9 mouse cellular contexts compared by ENCODE assay signal in the genomic region with DNA sequence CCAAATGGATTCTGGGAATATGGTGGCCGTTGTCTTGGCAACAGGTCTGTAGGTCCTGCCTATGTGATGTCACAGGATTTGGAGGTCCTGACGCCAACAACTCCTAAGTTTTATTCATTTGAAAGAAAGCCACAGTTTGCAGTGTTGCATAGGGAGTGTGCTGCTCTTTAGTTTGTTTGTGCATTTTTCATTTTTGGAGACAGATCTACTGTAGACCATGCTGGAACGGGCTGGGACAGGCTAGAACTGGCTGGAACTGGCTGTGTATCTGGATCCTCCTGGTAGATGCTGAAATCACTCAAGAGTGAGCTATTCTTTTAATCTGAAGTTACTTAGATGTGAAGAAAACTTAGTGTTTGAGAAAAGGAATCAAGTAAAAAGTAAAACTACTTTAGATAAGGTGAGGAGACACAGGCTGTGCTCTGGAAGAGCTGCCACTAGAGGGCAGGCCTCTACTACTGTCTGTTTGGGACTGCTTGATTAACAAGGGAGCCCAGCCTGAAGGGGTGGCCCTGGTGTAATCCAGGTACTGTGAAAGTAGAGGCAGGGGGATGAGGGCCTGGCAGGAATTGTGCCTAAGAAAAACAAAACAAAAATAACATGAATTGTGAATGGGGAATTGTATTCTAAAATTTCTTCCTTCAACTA. TPM values are rescaled to one million over a fixed set of nuclear protein-coding genes. Genes with fewer than 3 reads are reported as not detected.
DNase-seq lines count a peak whose midpoint lies in the region; ATAC-seq and TF ChIP-seq lines count a peak whose summit lies in the region.
"Had no signal": no experiment of that assay in that cellular context is flagged by ENCODE, and none has a peak within 500 bp of the region (broad histone marks: within the 10 kb centered on the region; RNA-seq: fewer than 3 reads in every experiment).

No protein-coding gene starts in this region.

- TF ChIP-seq CTCF in ES-Bruce4 (IDR thresholded peaks at IDR 0.05; ENCODE audit: low read depth, low read length), result peak; percentile 81
- TF ChIP-seq CTCF in forebrain, postnatal 0 days (IDR thresholded peaks at IDR 0.05; ENCODE audit: low read depth), result peak; percentile 87
- peak; percentile 75 for TF ChIP-seq CTCF in liver, embryonic 14.5 days (IDR thresholded peaks at IDR 0.05; ENCODE audit: low read depth)

- H3K36me3 ChIP-seq in ES-Bruce4 (ENCODE audit: control insufficient read depth, insufficient read depth, low read length, poor library complexity, severe bottlenecking), result no peaks in the 10 kb centered on the region
- H3K36me3 ChIP-seq in forebrain, postnatal 0 days (ENCODE audit: insufficient read depth), result no peaks in the 10 kb centered on the region
- 0 out of 2 replicates have a peak, but pooled peaks cover 6% of the 10 kb centered on the region for H3K36me3 ChIP-seq in kidney, embryonic 16.5 days (ENCODE audit: insufficient read depth, low read length)
- H3K36me3 ChIP-seq in liver, embryonic 14.5 days (replicated peaks; ENCODE audit: control insufficient read depth, insufficient read depth, low read depth), result no peaks in the 10 kb centered on the region
- no peaks in the 10 kb centered on the region; the same call in 1 of the 2 replicates for H3K36me3 ChIP-seq in neural tube, embryonic 15.5 days
- H3K36me3 ChIP-seq: neural tube, embryonic 13.5 days had no signal

- peak; percentile 73 for ATAC-seq in forebrain, postnatal 0 days
- peak; percentile 87; the same call in 1 of the 2 replicates for ATAC-seq in kidney, embryonic 16.5 days (ENCODE audit: low FRiP score, low TSS enrichment)
- ATAC-seq in liver, embryonic 14.5 days (ENCODE audit: insufficient read depth), result no peak
- ATAC-seq in neural tube, embryonic 15.5 days (ENCODE audit: low FRiP score), result peak; percentile 79; the same call in 1 of the 2 replicates
- no peak for ATAC-seq in activated CD4-positive, CD25-positive, alpha-beta regulatory T cell, adult 4 months

- 92% methylated on average over 3 of the region's 3 CpGs for WGBS in forebrain, postnatal 0 days
- 96% methylated on average over 3 of the region's 3 CpGs for WGBS in kidney, embryonic 16.5 days
- 73% methylated on average over 3 of the region's 3 CpGs for WGBS in liver, embryonic 14.5 days (ENCODE audit: insufficient replicate concordance)
- 93% methylated on average over 3 of the region's 3 CpGs for WGBS in neural tube, embryonic 15.5 days

- no peaks in the 10 kb centered on the region for H3K4me1 ChIP-seq in ES-Bruce4 (ENCODE audit: control insufficient read depth, insufficient read depth, low read length)
- no peaks in the 10 kb centered on the region for H3K4me1 ChIP-seq in forebrain, postnatal 0 days (ENCODE audit: insufficient read depth)
- peaks cover 3% of the 10 kb centered on the region; the same call in 1 of the 2 replicates for H3K4me1 ChIP-seq in kidney, embryonic 16.5 days (ENCODE audit: insufficient read depth, low read length)
- H3K4me1 ChIP-seq in liver, embryonic 14.5 days (replicated peaks; ENCODE audit: control insufficient read depth in 2 of 2, insufficient read depth in 2 of 2, low read length in 1 of 2), result no peaks in the 10 kb centered on the region
- no peaks in the 10 kb centered on the region for H3K4me1 ChIP-seq in neural tube, embryonic 15.5 days
- H3K4me1 ChIP-seq: neural tube, embryonic 13.5 days had no signal

- H3K4me3 ChIP-seq in ES-Bruce4 (ENCODE audit: low read depth, low read length), result no peak overlapping the region
- H3K4me3 ChIP-seq in forebrain, postnatal 0 days (ENCODE audit: low read depth, low read length), result no peak overlapping the region
- no peak overlapping the region for H3K4me3 ChIP-seq in kidney, embryonic 16.5 days (ENCODE audit: low read length)
- H3K4me3 ChIP-seq in liver, embryonic 14.5 days (ENCODE audit: insufficient read depth in 1 of 2, low read depth in 2 of 2, low read length in 2 of 2), result no peak overlapping the region
- no peak overlapping the region for H3K4me3 ChIP-seq in neural tube, embryonic 15.5 days (replicated peaks)
- H3K4me3 ChIP-seq: neural tube, embryonic 13.5 days had no signal

- TF ChIP-seq EP300 in ES-Bruce4 (IDR thresholded peaks at IDR 0.05; ENCODE audit: insufficient read depth, low read depth, low read length), result no peak
- TF ChIP-seq EP300 in liver, embryonic 14.5 days (IDR thresholded peaks at IDR 0.05; ENCODE audit: low read depth), result no peak

- no peak overlapping the region for H3K4me2 ChIP-seq in forebrain, postnatal 0 days (ENCODE audit: low read depth)
- H3K4me2 ChIP-seq in kidney, embryonic 16.5 days (replicated peaks; ENCODE audit: low read depth, low read length), result no peak overlapping the region
- no peak overlapping the region for H3K4me2 ChIP-seq in liver, embryonic 14.5 days (ENCODE audit: low read depth)
- no peak overlapping the region for H3K4me2 ChIP-seq in neural tube, embryonic 15.5 days
- H3K4me2 ChIP-seq: neural tube, embryonic 13.5 days had no signal

- DNase-seq in 416B (ENCODE audit: low read depth), result peak; percentile 64
- DNase-seq in cerebellum, adult 8-10 months, result peak; percentile 11
- DNase-seq in forebrain, postnatal 0 days, result peak; percentile 69
- DNase-seq in liver, embryonic 14.5 days (ENCODE audit: low read depth in 3 of 3, low spot score in 3 of 3), result peak; percentile 15 to 22 (median 20)

- peaks cover 6% of the 10 kb centered on the region for H3K9me3 ChIP-seq in ES-Bruce4 (replicated peaks; ENCODE audit: control insufficient read depth, insufficient read depth, low read length, poor library complexity, severe bottlenecking)
- H3K9me3 ChIP-seq in forebrain, postnatal 0 days (ENCODE audit: low read length), result 0 out of 2 replicates have a peak, but pooled peaks cover 5% of the 10 kb centered on the region
- H3K9me3 ChIP-seq in kidney, embryonic 16.5 days (ENCODE audit: low read length), result peaks cover 7% of the 10 kb centered on the region; the same call in 1 of the 2 replicates
- no peaks in the 10 kb centered on the region for H3K9me3 ChIP-seq in liver, embryonic 14.5 days (ENCODE audit: control insufficient read depth, low read length)
- no peaks in the 10 kb centered on the region for H3K9me3 ChIP-seq in neural tube, embryonic 15.5 days (replicated peaks)
- H3K9me3 ChIP-seq: neural tube, embryonic 13.5 days had no signal

- no peak for TF ChIP-seq POLR2A in ES-Bruce4 (IDR thresholded peaks at IDR 0.05; ENCODE audit: insufficient read depth, low read length)

- no peak overlapping the region for H3K27ac ChIP-seq in ES-Bruce4 (ENCODE audit: insufficient read depth, low read length)
- H3K27ac ChIP-seq in forebrain, postnatal 0 days (ENCODE audit: low read depth, low read length), result no peak overlapping the region
- H3K27ac ChIP-seq in kidney, embryonic 16.5 days (ENCODE audit: low read length), result no peak overlapping the region
- H3K27ac ChIP-seq in liver, embryonic 14.5 days, result no peak overlapping the region
- no peak overlapping the region for H3K27ac ChIP-seq in neural tube, embryonic 15.5 days (replicated peaks)
- H3K27ac ChIP-seq: neural tube, embryonic 13.5 days had no signal

- H3K27me3 ChIP-seq in ES-Bruce4 (ENCODE audit: control insufficient read depth, insufficient read depth, low read length, poor library complexity, severe bottlenecking), result no peaks in the 10 kb centered on the region
- H3K27me3 ChIP-seq in forebrain, postnatal 0 days (ENCODE audit: insufficient read depth, low read length), result no peaks in the 10 kb centered on the region
- no peaks in the 10 kb centered on the region for H3K27me3 ChIP-seq in kidney, embryonic 16.5 days (ENCODE audit: insufficient read depth, low read length)
- H3K27me3 ChIP-seq in liver, embryonic 14.5 days (ENCODE audit: control insufficient read depth, insufficient read depth, low read length), result no peaks in the 10 kb centered on the region
- no peaks in the 10 kb centered on the region for H3K27me3 ChIP-seq in neural tube, embryonic 15.5 days (replicated peaks)
- H3K27me3 ChIP-seq: neural tube, embryonic 13.5 days had no signal

- no peak overlapping the region for H3K9ac ChIP-seq in ES-Bruce4 (ENCODE audit: low read depth, poor library complexity, severe bottlenecking)
- H3K9ac ChIP-seq in forebrain, postnatal 0 days, result no peak overlapping the region
- no peak overlapping the region for H3K9ac ChIP-seq in kidney, embryonic 16.5 days (replicated peaks; ENCODE audit: low read length)
- no peak overlapping the region for H3K9ac ChIP-seq in liver, embryonic 14.5 days (replicated peaks)
- H3K9ac ChIP-seq in neural tube, embryonic 15.5 days (replicated peaks), result no peak overlapping the region
- H3K9ac ChIP-seq: neural tube, embryonic 13.5 days had no signal

RNA-seq across cellular contexts. Expression of a gene that starts 43.0 kb away (rescaled TPM):
- 17.9 and 20.3 TPM in 2 replicates for polyA plus RNA-seq in ES-Bruce4 (2011; ENCODE audit: insufficient read depth, insufficient read length, low read depth, missing spikeins)
- 33.8 and 35.4 TPM in 2 replicates for total RNA-seq in forebrain, postnatal 0 days (2014; rRNA removed)
- 13.8 and 17.8 TPM in 2 replicates for polyA plus RNA-seq in forebrain, postnatal 0 days (2015; fragmentation: Nextera tagmentation; extraction: Ambion mirVana)
- polyA plus RNA-seq in kidney, embryonic 16.5 days (2015; fragmentation: Nextera tagmentation; extraction: Ambion mirVana), result 12.2 and 15.7 TPM in 2 replicates
- 2.2 and 2.6 TPM in 2 replicates for polyA plus RNA-seq in liver, embryonic 14.5 days (2012; rRNA removed)
- polyA plus RNA-seq in liver, embryonic 14.5 days (2014; fragmentation: Nextera tagmentation; extraction: Ambion mirVana), result 2.3 and 3.0 TPM in 2 replicates
- 16.4 and 17.4 TPM in 2 replicates for polyA plus RNA-seq in neural tube, embryonic 15.5 days (2015; fragmentation: Nextera tagmentation; extraction: Ambion mirVana)
- polyA plus RNA-seq in activated CD4-positive, CD25-positive, alpha-beta regulatory T cell, adult 4 months (2017; shearing (Covaris generic)), result 10 to 100 TPM; 10.7 to 15.1 TPM

RNA-seq across cellular contexts. Expression of a gene that starts 49.0 kb away (rescaled TPM):
- 41.5 and 42.8 TPM in 2 replicates for polyA plus RNA-seq in ES-Bruce4 (2011; ENCODE audit: insufficient read depth, insufficient read length, low read depth, missing spikeins)
- 80.2 and 85.6 TPM in 2 replicates for total RNA-seq in forebrain, postnatal 0 days (2014; rRNA removed)
- polyA plus RNA-seq in forebrain, postnatal 0 days (2015; fragmentation: Nextera tagmentation; extraction: Ambion mirVana), result 80.2 and 81.2 TPM in 2 replicates
- polyA plus RNA-seq in kidney, embryonic 16.5 days (2015; fragmentation: Nextera tagmentation; extraction: Ambion mirVana), result 56.0 and 64.3 TPM in 2 replicates
- 15.8 and 32.5 TPM in 2 replicates for polyA plus RNA-seq in liver, embryonic 14.5 days (2012; rRNA removed)
- 34.1 and 37.2 TPM in 2 replicates for polyA plus RNA-seq in liver, embryonic 14.5 days (2014; fragmentation: Nextera tagmentation; extraction: Ambion mirVana)
- polyA plus RNA-seq in neural tube, embryonic 15.5 days (2015; fragmentation: Nextera tagmentation; extraction: Ambion mirVana), result 72.1 and 78.8 TPM in 2 replicates
- polyA plus RNA-seq in activated CD4-positive, CD25-positive, alpha-beta regulatory T cell, adult 4 months (2017; shearing (Covaris generic)), result 10 to 100 TPM; 35.3 to 41.9 TPM

Comparison
In these comparisons a context has a peak if more than half of its experiments do, and no peak if none do; other contexts are left out.
1. DNase-seq: peak in every context shown above with its lines; median percentile 69 in forebrain, postnatal 0 days; 64 in 416B; 20 in liver, embryonic 14.5 days; 11 in cerebellum, adult 8-10 months.
2. ATAC-seq: peak in forebrain, postnatal 0 days (single experiment), kidney, embryonic 16.5 days (single experiment) and neural tube, embryonic 15.5 days (single experiment); none in liver, embryonic 14.5 days (single experiment) and activated CD4-positive, CD25-positive, alpha-beta regulatory T cell, adult 4 months (single experiment).
3. Peak in every context shown above with its lines, with median percentiles within 50 percentile points of each other: CTCF ChIP-seq.